Mouse (Mus musculus) liver, adult (tissue): Measurements from ENCODE around the gene Rasgrp1.

ENCODE experiments used
- GATA4 ChIP-seq: IDR thresholded peaks from 2 replicates; pipeline ENCODE4 v1.6.1; 2014; ENCODE audit warnings: mild to moderate bottlenecking, low read length; ENCODE audit not compliant: insufficient replicate concordance

Rasgrp1 gene

DNA sequence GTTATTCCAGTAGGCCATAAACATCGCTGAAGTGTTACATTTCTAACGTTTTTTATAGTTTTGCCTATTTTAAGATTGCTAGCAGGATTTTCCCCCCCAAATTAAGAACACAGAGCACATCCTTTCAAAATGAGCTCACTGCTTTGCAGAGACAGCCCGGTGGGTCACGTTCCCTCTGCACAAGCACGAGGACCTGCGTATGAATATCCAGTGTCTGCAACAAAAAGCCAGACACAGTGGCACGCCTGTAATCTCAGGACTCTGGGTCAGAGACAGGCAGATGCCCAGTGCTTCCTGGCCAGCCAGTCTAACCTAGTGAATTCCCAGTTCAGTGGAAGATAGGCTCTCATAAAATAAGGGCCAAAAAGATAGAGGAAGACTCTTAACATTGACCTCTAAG lies 112.5 kb downstream of the Rasgrp1 start:
- TF ChIP-seq GATA4 = no peak
